Comparison of ENCODE assay signal across 10 mouse cellular contexts in genomic region chr3:57572331-57572975, GRCm38 (mm10). TPM values are rescaled to one million over a fixed set of nuclear protein-coding genes. Genes with fewer than 3 reads are reported as not detected.
DNase-seq lines count a peak whose midpoint lies in the region; ATAC-seq and TF ChIP-seq lines count a peak whose summit lies in the region.
"Had no signal": no experiment of that assay in that cellular context is flagged by ENCODE, and none has a peak within 500 bp of the region (broad histone marks: within the 10 kb centered on the region; RNA-seq: fewer than 3 reads in every experiment).

No protein-coding gene starts in this region.

- no peak overlapping the region for H3K4me3 ChIP-seq in hindbrain, embryonic 13.5 days
- H3K4me3 ChIP-seq in hindbrain, embryonic 10.5 days, result no peak overlapping the region
- no peak overlapping the region for H3K4me3 ChIP-seq in midbrain, postnatal 0 days (ENCODE audit: low read depth, low read length)
- H3K4me3 ChIP-seq in midbrain, embryonic 11.5 days (ENCODE audit: low read depth, low read length), result no peak overlapping the region
- no peak overlapping the region for H3K4me3 ChIP-seq in stomach, embryonic 15.5 days (replicated peaks)

- DNase-seq in adrenal gland, postnatal 14 days, result peak; percentile 22
- no peak for DNase-seq in adrenal gland, postnatal 25 days
- no peak for DNase-seq in hindbrain, embryonic 10.5 days (ENCODE audit: low spot score)
- DNase-seq in midbrain, postnatal 0 days (ENCODE audit: low spot score), result peak; percentile 5
- no peak for DNase-seq in midbrain, embryonic 11.5 days (ENCODE audit: low spot score, missing footprints)
- no peak for DNase-seq in layer of hippocampus, adult 9-11 months
- DNase-seq: kidney, adult 11 months had no signal

- WGBS in hindbrain, embryonic 13.5 days, result 71% methylated on average over 6 of the region's 6 CpGs
- 85% methylated on average over 6 of the region's 6 CpGs for WGBS in hindbrain, embryonic 10.5 days
- WGBS in midbrain, postnatal 0 days, result 67% methylated on average over 6 of the region's 6 CpGs
- 89% methylated on average over 6 of the region's 6 CpGs for WGBS in midbrain, embryonic 11.5 days
- 57% methylated on average over 6 of the region's 6 CpGs for WGBS in stomach, embryonic 15.5 days

- ATAC-seq in hindbrain, embryonic 13.5 days (ENCODE audit: low FRiP score), result no peak
- no peak for ATAC-seq in midbrain, postnatal 0 days (ENCODE audit: low FRiP score)
- ATAC-seq in midbrain, embryonic 11.5 days (ENCODE audit: low FRiP score), result no peak
- no peak for ATAC-seq in stomach, embryonic 15.5 days (ENCODE audit: insufficient read depth, low FRiP score, low read depth)

- H3K9ac ChIP-seq in hindbrain, embryonic 13.5 days, result no peak overlapping the region
- no peak overlapping the region for H3K9ac ChIP-seq in midbrain, postnatal 0 days (replicated peaks; ENCODE audit: low read length, poor library complexity, severe bottlenecking)
- no peak overlapping the region; the same call in 1 of the 2 replicates for H3K9ac ChIP-seq in midbrain, embryonic 11.5 days (ENCODE audit: low read length)
- no peak overlapping the region for H3K9ac ChIP-seq in stomach, embryonic 15.5 days

- peaks cover 21% of the 10 kb centered on the region for H3K4me1 ChIP-seq in hindbrain, embryonic 13.5 days (replicated peaks)
- H3K4me1 ChIP-seq in hindbrain, embryonic 10.5 days (replicated peaks), result peaks cover 37% of the 10 kb centered on the region
- no peaks in the 10 kb centered on the region for H3K4me1 ChIP-seq in midbrain, postnatal 0 days (ENCODE audit: insufficient read depth, low read length)
- H3K4me1 ChIP-seq in midbrain, embryonic 11.5 days (ENCODE audit: control insufficient read depth, insufficient read depth, low read length), result peaks cover 10% of the 10 kb centered on the region
- H3K4me1 ChIP-seq in stomach, embryonic 15.5 days, result peaks cover 11% of the 10 kb centered on the region; the same call in 1 of the 2 replicates

- no peak for TF ChIP-seq CTCF in midbrain, postnatal 0 days (IDR thresholded peaks at IDR 0.05)

- H3K9me3 ChIP-seq in hindbrain, embryonic 13.5 days, result no peaks in the 10 kb centered on the region; the same call in 1 of the 2 replicates
- H3K9me3 ChIP-seq in hindbrain, embryonic 10.5 days, result no peaks in the 10 kb centered on the region
- no peaks in the 10 kb centered on the region for H3K9me3 ChIP-seq in midbrain, postnatal 0 days (ENCODE audit: low read length)
- H3K9me3 ChIP-seq in midbrain, embryonic 11.5 days (ENCODE audit: control insufficient read depth, low read length), result no peaks in the 10 kb centered on the region
- H3K9me3 ChIP-seq in stomach, embryonic 15.5 days, result no peaks in the 10 kb centered on the region

- no peak overlapping the region for H3K27ac ChIP-seq in hindbrain, embryonic 13.5 days
- no peak overlapping the region for H3K27ac ChIP-seq in hindbrain, embryonic 10.5 days
- no peak overlapping the region for H3K27ac ChIP-seq in midbrain, postnatal 0 days (ENCODE audit: low read depth, low read length)
- H3K27ac ChIP-seq in midbrain, embryonic 11.5 days (ENCODE audit: low read depth, low read length), result no peak overlapping the region
- no peak overlapping the region for H3K27ac ChIP-seq in stomach, embryonic 15.5 days

- H3K4me2 ChIP-seq in hindbrain, embryonic 13.5 days, result peak overlapping the region; percentile 18
- peak overlapping the region; percentile 12; the same call in 1 of the 2 replicates for H3K4me2 ChIP-seq in midbrain, postnatal 0 days (ENCODE audit: low read depth, low read length, poor library complexity, severe bottlenecking)
- H3K4me2 ChIP-seq in midbrain, embryonic 11.5 days, result no peak overlapping the region
- H3K4me2 ChIP-seq in stomach, embryonic 15.5 days, result peak overlapping the region; percentile 85

- 0 out of 2 replicates have a peak, but pooled peaks cover 5% of the 10 kb centered on the region for H3K27me3 ChIP-seq in hindbrain, embryonic 13.5 days
- H3K27me3 ChIP-seq in hindbrain, embryonic 10.5 days (ENCODE audit: insufficient read depth, poor library complexity, severe bottlenecking), result no peaks in the 10 kb centered on the region
- no peaks in the 10 kb centered on the region for H3K27me3 ChIP-seq in midbrain, postnatal 0 days (ENCODE audit: insufficient read depth, low read length)
- H3K27me3 ChIP-seq in midbrain, embryonic 11.5 days (ENCODE audit: control insufficient read depth, insufficient read depth, low read length), result no peaks in the 10 kb centered on the region
- H3K27me3 ChIP-seq in stomach, embryonic 15.5 days (replicated peaks), result no peaks in the 10 kb centered on the region

- H3K36me3 ChIP-seq in hindbrain, embryonic 13.5 days, result no peaks in the 10 kb centered on the region
- H3K36me3 ChIP-seq in hindbrain, embryonic 10.5 days, result peaks cover 34% of the 10 kb centered on the region
- H3K36me3 ChIP-seq in midbrain, postnatal 0 days (ENCODE audit: insufficient read depth, low read length), result no peaks in the 10 kb centered on the region
- no peaks in the 10 kb centered on the region for H3K36me3 ChIP-seq in midbrain, embryonic 11.5 days (ENCODE audit: control insufficient read depth, insufficient read depth, low read length)
- peaks cover 6% of the 10 kb centered on the region; the same call in 1 of the 2 replicates for H3K36me3 ChIP-seq in stomach, embryonic 15.5 days

RNA-seq across cellular contexts. Expression of gene Wwtr1, which starts 3.3 kb away (rescaled TPM):
- total RNA-seq in adrenal gland, postnatal 14 days (2021), result 46.8 and 50.8 TPM in 2 replicates
- total RNA-seq in adrenal gland, postnatal 25 days (2021), result 35.8 and 37.6 TPM in 2 replicates
- 9.6 and 9.9 TPM in 2 replicates for polyA plus RNA-seq in hindbrain, embryonic 13.5 days (2015; fragmentation: Nextera tagmentation; extraction: Ambion mirVana)
- polyA plus RNA-seq in hindbrain, embryonic 10.5 days (2016; fragmentation: Nextera tagmentation; extraction: Ambion mirVana), result 10.6 and 12.0 TPM in 2 replicates
- 27.2 and 28.0 TPM in 2 replicates for total RNA-seq in midbrain, postnatal 0 days (2014; rRNA removed)
- polyA plus RNA-seq in midbrain, postnatal 0 days (2015; fragmentation: Nextera tagmentation; extraction: Ambion mirVana), result 7.5 and 8.6 TPM in 2 replicates
- 10.1 and 11.2 TPM in 2 replicates for polyA plus RNA-seq in midbrain, embryonic 11.5 days (2014; fragmentation: Nextera tagmentation; extraction: Ambion mirVana)
- 16.9 and 18.9 TPM in 2 replicates for polyA plus RNA-seq in stomach, embryonic 15.5 days (2015; fragmentation: Nextera tagmentation; extraction: Ambion mirVana)
- total RNA-seq: megakaryocyte-erythroid progenitor cell, adult 5-6 weeks had no signal

Comparison
In these comparisons a context has a peak if more than half of its experiments do, and no peak if none do; other contexts are left out.
1. DNase-seq: peak in adrenal gland, postnatal 14 days (single experiment) and midbrain, postnatal 0 days (single experiment); none in adrenal gland, postnatal 25 days (single experiment), hindbrain, embryonic 10.5 days (single experiment), midbrain, embryonic 11.5 days (single experiment) and layer of hippocampus, adult 9-11 months (single experiment).